12 mouse cellular contexts compared by ENCODE assay signal in the genomic region with DNA sequence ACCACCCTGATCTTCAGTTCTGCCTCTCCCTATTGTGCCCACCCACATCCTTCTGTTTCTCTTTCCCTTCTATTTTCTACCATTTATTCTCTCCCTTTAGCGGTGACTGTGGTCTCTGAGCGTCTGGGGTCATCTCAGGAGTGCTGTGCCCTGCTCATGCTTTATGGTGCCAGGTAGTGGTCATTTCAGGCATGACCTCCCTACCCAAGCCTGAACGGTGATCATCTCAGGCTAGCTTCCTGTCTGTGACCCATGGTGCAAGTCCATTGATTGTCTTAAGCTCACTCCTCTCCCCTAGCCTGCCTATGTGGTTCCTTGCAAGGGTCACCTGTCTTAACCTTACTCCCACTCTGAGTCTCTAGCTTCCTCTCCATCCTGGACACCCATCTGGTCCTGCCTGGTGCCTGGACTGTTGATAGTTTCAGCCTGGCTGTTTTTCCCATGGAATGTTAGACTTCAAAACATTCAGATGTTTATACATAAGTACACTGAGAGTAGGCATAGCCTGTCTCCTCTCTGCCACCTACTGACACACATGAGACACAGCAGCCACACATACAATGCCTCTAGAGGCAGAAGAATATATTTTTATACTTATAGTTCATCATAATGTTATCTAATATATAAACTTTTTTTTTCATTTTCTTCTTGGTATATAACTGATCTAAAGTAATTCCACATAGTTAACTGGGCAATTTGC.
DNase-seq lines count a peak whose midpoint lies in the region; ATAC-seq and TF ChIP-seq lines count a peak whose summit lies in the region.
"Had no signal": no experiment of that assay in that cellular context is flagged by ENCODE, and none has a peak within 500 bp of the region (broad histone marks: within the 10 kb centered on the region; RNA-seq: fewer than 3 reads in every experiment).

No protein-coding gene starts in this region.

- H3K9ac ChIP-seq in embryonic facial prominence, embryonic 11.5 days (replicated peaks; ENCODE audit: low read length) = no peak overlapping the region
- no peak overlapping the region for H3K9ac ChIP-seq in lung, postnatal 0 days (replicated peaks; ENCODE audit: low read depth)
- H3K9ac ChIP-seq in forebrain, embryonic 13.5 days = no peak overlapping the region
- H3K9ac ChIP-seq: heart, embryonic 13.5 days; liver, embryonic 13.5 days had no signal

- peak; percentile 39 for DNase-seq in embryonic facial prominence, embryonic 11.5 days (ENCODE audit: low spot score)
- DNase-seq in embryonic facial prominence, embryonic 10.5 days (ENCODE audit: low spot score) = no peak
- DNase-seq in lung, postnatal 0 days (ENCODE audit: low spot score) = no peak
- DNase-seq in lung, postnatal 25 days (ENCODE audit: low spot score) = no peak
- DNase-seq in retina, postnatal 1 day = peak; percentile 18
- DNase-seq in left cerebral cortex, adult 11 months (ENCODE audit: low spot score) = no peak
- no peak for DNase-seq in cerebellum, adult 2 months
- DNase-seq: adrenal gland, postnatal 25 days; liver, embryonic 13.5 days had no signal

- H3K9me3 ChIP-seq in embryonic facial prominence, embryonic 11.5 days (replicated peaks; ENCODE audit: control insufficient read depth, low read length) = no peaks in the 10 kb centered on the region
- H3K9me3 ChIP-seq in embryonic facial prominence, embryonic 10.5 days = no peaks in the 10 kb centered on the region
- no peaks in the 10 kb centered on the region for H3K9me3 ChIP-seq in lung, postnatal 0 days (ENCODE audit: low read length)
- H3K9me3 ChIP-seq in forebrain, embryonic 13.5 days (replicated peaks) = no peaks in the 10 kb centered on the region
- H3K9me3 ChIP-seq: heart, embryonic 13.5 days; liver, embryonic 13.5 days had no signal

- 78% methylated on average over 3 of the region's 3 CpGs for WGBS in embryonic facial prominence, embryonic 11.5 days
- 77% methylated on average over 3 of the region's 3 CpGs for WGBS in embryonic facial prominence, embryonic 10.5 days
- 70% methylated on average over 3 of the region's 3 CpGs for WGBS in lung, postnatal 0 days
- 90% methylated on average over 3 of the region's 3 CpGs for WGBS in forebrain, embryonic 13.5 days
- 81% methylated on average over 3 of the region's 3 CpGs for WGBS in cerebellum, adult 2 months

- no peaks in the 10 kb centered on the region for H3K36me3 ChIP-seq in embryonic facial prominence, embryonic 11.5 days (replicated peaks; ENCODE audit: control insufficient read depth, insufficient read depth, low read depth, low read length)
- no peaks in the 10 kb centered on the region for H3K36me3 ChIP-seq in embryonic facial prominence, embryonic 10.5 days (replicated peaks)
- no peaks in the 10 kb centered on the region for H3K36me3 ChIP-seq in lung, postnatal 0 days (ENCODE audit: insufficient read depth, low read length)
- no peaks in the 10 kb centered on the region for H3K36me3 ChIP-seq in forebrain, embryonic 13.5 days (ENCODE audit: poor library complexity, severe bottlenecking)
- H3K36me3 ChIP-seq: heart, embryonic 13.5 days; liver, embryonic 13.5 days had no signal

- H3K27me3 ChIP-seq in embryonic facial prominence, embryonic 11.5 days (ENCODE audit: control insufficient read depth, insufficient read depth, low read length) = no peaks in the 10 kb centered on the region
- H3K27me3 ChIP-seq in embryonic facial prominence, embryonic 10.5 days (replicated peaks; ENCODE audit: low read depth, poor library complexity, severe bottlenecking) = no peaks in the 10 kb centered on the region
- H3K27me3 ChIP-seq in lung, postnatal 0 days (replicated peaks; ENCODE audit: insufficient read depth, low read length) = no peaks in the 10 kb centered on the region
- no peaks in the 10 kb centered on the region for H3K27me3 ChIP-seq in forebrain, embryonic 13.5 days
- H3K27me3 ChIP-seq in cerebellum, adult 2 months (ENCODE audit: control insufficient read depth, insufficient read depth, low read length) = no peaks in the 10 kb centered on the region
- H3K27me3 ChIP-seq: heart, embryonic 13.5 days; liver, embryonic 13.5 days had no signal

- H3K4me3 ChIP-seq in embryonic facial prominence, embryonic 11.5 days (ENCODE audit: low read depth, low read length) = no peak overlapping the region
- no peak overlapping the region for H3K4me3 ChIP-seq in embryonic facial prominence, embryonic 10.5 days
- no peak overlapping the region for H3K4me3 ChIP-seq in lung, postnatal 0 days (ENCODE audit: low read depth, low read length)
- H3K4me3 ChIP-seq in forebrain, embryonic 13.5 days = no peak overlapping the region
- no peak overlapping the region for H3K4me3 ChIP-seq in cerebellum, adult 2 months (replicated peaks; ENCODE audit: insufficient read depth, low read depth, low read length)
- H3K4me3 ChIP-seq: heart, embryonic 13.5 days; liver, embryonic 13.5 days; myocyte had no signal

- no peak overlapping the region for H3K4me2 ChIP-seq in embryonic facial prominence, embryonic 11.5 days (ENCODE audit: low read depth, low read length)
- H3K4me2 ChIP-seq in lung, postnatal 0 days (replicated peaks; ENCODE audit: low read depth, low read length) = no peak overlapping the region
- H3K4me2 ChIP-seq in forebrain, embryonic 13.5 days = no peak overlapping the region
- H3K4me2 ChIP-seq: heart, embryonic 13.5 days; liver, embryonic 13.5 days had no signal

- TF ChIP-seq EP300 in lung, postnatal 0 days (IDR thresholded peaks at IDR 0.05) = no peak

- peak; percentile 43 for TF ChIP-seq CTCF in lung, postnatal 0 days (IDR thresholded peaks at IDR 0.05)
- TF ChIP-seq CTCF in cerebellum, adult 2 months (IDR thresholded peaks at IDR 0.05; ENCODE audit: borderline replicate concordance, insufficient read depth, low read depth, low read length) = no peak

- ATAC-seq in embryonic facial prominence, embryonic 11.5 days (replicated peaks; ENCODE audit: insufficient number of reproducible peaks, low FRiP score, low TSS enrichment, low read depth) = peak; percentile 68
- ATAC-seq in lung, postnatal 0 days = no peak
- peak; percentile 59 for ATAC-seq in forebrain, embryonic 13.5 days

- no peak for TF ChIP-seq POLR2A in cerebellum, adult 2 months (IDR thresholded peaks at IDR 0.05; ENCODE audit: borderline replicate concordance, insufficient read depth, low read length)

- no peaks in the 10 kb centered on the region for H3K4me1 ChIP-seq in embryonic facial prominence, embryonic 11.5 days (ENCODE audit: control insufficient read depth, insufficient read depth, low read length)
- no peaks in the 10 kb centered on the region for H3K4me1 ChIP-seq in embryonic facial prominence, embryonic 10.5 days
- H3K4me1 ChIP-seq in lung, postnatal 0 days (ENCODE audit: insufficient read depth, low read depth, low read length) = no peaks in the 10 kb centered on the region
- H3K4me1 ChIP-seq in forebrain, embryonic 13.5 days = no peaks in the 10 kb centered on the region
- no peaks in the 10 kb centered on the region for H3K4me1 ChIP-seq in cerebellum, adult 2 months (ENCODE audit: control insufficient read depth, insufficient read depth, low read length)
- H3K4me1 ChIP-seq: heart, embryonic 13.5 days; liver, embryonic 13.5 days had no signal

- H3K27ac ChIP-seq in embryonic facial prominence, embryonic 11.5 days (replicated peaks; ENCODE audit: low read depth, low read length) = no peak overlapping the region
- no peak overlapping the region for H3K27ac ChIP-seq in embryonic facial prominence, embryonic 10.5 days (replicated peaks)
- H3K27ac ChIP-seq in lung, postnatal 0 days (ENCODE audit: low read length) = no peak overlapping the region
- no peak overlapping the region for H3K27ac ChIP-seq in forebrain, embryonic 13.5 days
- no peak overlapping the region for H3K27ac ChIP-seq in cerebellum, adult 2 months (ENCODE audit: insufficient read depth, low read length)
- H3K27ac ChIP-seq: heart, embryonic 13.5 days; liver, embryonic 13.5 days had no signal

Comparison
In these comparisons a context has a peak if more than half of its experiments do, and no peak if none do; other contexts are left out.
1. DNase-seq: peak in embryonic facial prominence, embryonic 11.5 days (single experiment) and retina, postnatal 1 day (single experiment); none in embryonic facial prominence, embryonic 10.5 days (single experiment), lung, postnatal 0 days (single experiment), lung, postnatal 25 days (single experiment), left cerebral cortex, adult 11 months (single experiment) and cerebellum, adult 2 months (0 of 2).